Mouse (Mus musculus) small intestine, adult 2 months (tissue): ENCODE data around the gene Trub1.

ENCODE experiments used
- CTCF ChIP-seq: fragments of 200-500 bp; IDR thresholded peaks from 2 replicates; pipeline ENCODE4 v1.5.1; 2012; ENCODE audit warnings: low read depth, mild to moderate bottlenecking, control low read depth, inconsistent platforms, low read length, moderate library complexity, mixed read lengths; ENCODE audit not compliant: insufficient replicate concordance, insufficient read length; ENCODE audit errors: extremely low read depth
- POLR2A ChIP-seq: fragments of 200-500 bp; IDR thresholded peaks from 2 replicates; pipeline ENCODE4 v1.6.1; 2012; ENCODE audit warnings: low read depth, mild to moderate bottlenecking, control low read depth, inconsistent platforms, low read length, moderate library complexity

DNA sequence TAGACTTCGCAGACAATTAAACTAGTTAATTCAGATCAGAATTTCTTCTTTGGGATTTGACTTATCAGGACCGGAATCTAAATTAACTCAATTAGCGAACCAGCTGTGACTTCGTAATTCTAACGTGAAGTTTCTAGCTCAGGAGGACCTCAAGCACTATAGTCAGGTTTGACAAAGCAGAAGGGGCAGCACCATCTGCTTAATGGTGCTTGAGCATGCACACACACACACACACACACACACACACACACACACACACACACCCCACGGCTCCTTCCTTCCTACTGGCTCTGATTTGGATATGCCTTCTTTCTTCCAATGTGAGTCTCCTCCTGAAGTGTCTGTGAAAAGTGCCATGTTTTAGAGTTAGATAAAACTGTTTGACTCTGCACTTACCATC lies 18.7 kb upstream of the Trub1 start:
- TF ChIP-seq POLR2A = no peak
- no peak for TF ChIP-seq CTCF
